Mouse (Mus musculus) liver, embryonic 16.5 days (tissue): ENCODE measurements at regions not wholly inside any gene's neighbourhood (a gene's known extent, or its start where the extent isn't known, plus 50 kb on each side); places are given as distances from the start of the nearest gene placed in this dataset.

Experiments used
- ATAC-seq: fragments of 200-750 bp; cut with Nextera tagmentation; 2 replicates; pipeline ENCODE4 v1.8.0; 2017; ENCODE audit warnings: low read depth, mild to moderate bottlenecking, moderate number of reproducible peaks, moderate library complexity
- H3K27ac ChIP-seq: fragments of 300-500 bp; sonication (generic); 2 replicates; pipeline ENCODE4 v1.5.1; 2014; ENCODE audit warnings: mild to moderate bottlenecking, low read length
- H3K27me3 ChIP-seq: fragments of 300-500 bp; sonication (generic); 2 replicates; pipeline ENCODE4 v1.6.1; 2014; ENCODE audit warnings: low read depth, low read length, mixed read lengths; ENCODE audit not compliant: control insufficient read depth, insufficient read depth
- H3K36me3 ChIP-seq: fragments of 300-500 bp; sonication (generic); 2 replicates; pipeline ENCODE4 v1.6.1; 2014; ENCODE audit warnings: mild to moderate bottlenecking; ENCODE audit not compliant: control insufficient read depth, insufficient read depth
- H3K4me1 ChIP-seq: fragments of 300-500 bp; sonication (generic); 2 replicates; pipeline ENCODE4 v1.6.1; 2014; ENCODE audit warnings: low read depth, low read length, mixed read lengths; ENCODE audit not compliant: control insufficient read depth
- H3K4me2 ChIP-seq: fragments of 300-500 bp; sonication (generic); 2 replicates; pipeline ENCODE4 v1.6.1; 2014; ENCODE audit warnings: low read depth, low read length, mixed read lengths
- H3K4me3 ChIP-seq: fragments of 300-500 bp; sonication (generic); 2 replicates; pipeline ENCODE4 v1.5.1; 2014; ENCODE audit warnings: low read depth, mild to moderate bottlenecking, low read length
- H3K9ac ChIP-seq: fragments of 300-500 bp; sonication (generic); 2 replicates; pipeline ENCODE4 v1.6.1; 2014; ENCODE audit warnings: low read depth, low read length
- H3K9me3 ChIP-seq: fragments of 300-500 bp; sonication (generic); replicated peaks from 2 replicates; pipeline ENCODE4 v1.6.1; 2016; ENCODE audit warnings: low read length; ENCODE audit not compliant: control insufficient read depth
- WGBS: fragments of 180-500 bp; shearing (Covaris S2); extraction: QIAGEN DNeasy Blood & Tissue Kit; methylation state at CpG from one replicate; pipeline ENCODE4 v1.1.7; 2014; ENCODE audit not compliant: insufficient replicate concordance; 5-methylcytosine and 5-hydroxymethylcytosine counted together

DNA sequence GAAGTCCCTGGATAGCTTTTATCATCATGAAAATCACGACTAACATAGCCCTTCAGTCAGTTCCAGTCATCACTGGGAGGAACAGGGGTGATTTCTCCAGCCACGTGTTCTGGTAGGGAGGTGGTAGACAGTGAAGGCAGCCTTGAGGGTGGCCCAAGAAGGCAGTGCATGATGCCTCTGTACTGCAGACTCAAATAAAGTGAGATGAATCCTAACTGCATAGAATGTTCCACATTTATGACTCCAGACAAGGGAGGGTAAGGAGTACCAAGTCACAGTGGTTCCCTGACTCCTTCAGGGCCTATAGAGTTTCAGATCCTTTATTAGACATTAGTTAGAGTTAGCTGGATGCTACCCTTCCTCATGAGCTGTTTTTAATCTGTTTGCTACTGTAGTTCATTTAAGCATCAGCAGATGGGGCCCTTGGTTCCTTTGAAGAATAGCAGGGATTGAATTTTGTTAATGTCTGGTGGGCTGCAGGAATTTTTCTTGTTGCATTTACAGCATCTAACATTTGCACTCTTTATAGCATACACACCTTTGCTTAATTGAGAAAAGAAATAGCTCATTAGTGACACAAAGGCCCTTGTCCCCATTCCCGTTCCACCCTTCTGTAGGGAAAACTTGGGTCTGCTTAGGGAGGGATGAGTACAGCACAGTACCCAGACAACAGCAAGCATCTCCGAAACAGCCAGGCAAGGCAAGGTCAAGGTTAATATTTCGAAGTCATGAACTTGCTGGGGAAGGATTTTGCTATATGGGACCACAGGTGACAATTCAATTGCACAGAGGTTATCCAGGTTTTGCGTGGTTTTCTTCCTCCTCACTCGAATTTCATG is 359.0 kb upstream of the Pkn2 start:
- Histone ChIP-seq H3K9me3 (no peaks in the 10 kb centered on the region), H3K9ac (no peak overlapping the region), H3K27me3 (no peaks in the 10 kb centered on the region), H3K4me2 (no peak overlapping the region), H3K27ac (no peak overlapping the region), H3K4me1 (no peaks in the 10 kb centered on the region), H3K4me3 (no peak overlapping the region), H3K36me3 (no peaks in the 10 kb centered on the region)
- no peak for ATAC-seq
- 50% methylated on average over 7 of the region's 7 CpGs for WGBS

GRCm38 (mm10) chr3:143238546-143238945 is 356.7 kb upstream of the Pkn2 start:
- H3K27ac ChIP-seq, result no peak overlapping the region
- H3K36me3 ChIP-seq, result no peaks in the 10 kb centered on the region
- no peak overlapping the region for H3K4me2 ChIP-seq
- WGBS, result 59% methylated on average over 6 of the region's 6 CpGs
- ATAC-seq, result no peak
- H3K9me3 ChIP-seq, result no peaks in the 10 kb centered on the region
- no peak overlapping the region for H3K4me3 ChIP-seq
- H3K4me1 ChIP-seq, result no peaks in the 10 kb centered on the region
- H3K27me3 ChIP-seq, result no peaks in the 10 kb centered on the region
- H3K9ac ChIP-seq, result no peak overlapping the region

- Histone ChIP-seq H3K4me2 (no peak overlapping the region), H3K4me1 (no peaks in the 10 kb centered on the region), H3K27ac (no peak overlapping the region), H3K27me3 (no peaks in the 10 kb centered on the region), H3K9me3 (no peaks in the 10 kb centered on the region; the same call in 1 of the 2 replicates), H3K36me3 (no peaks in the 10 kb centered on the region), H3K9ac (no peak overlapping the region), H3K4me3 (no peak overlapping the region)
- 64% methylated on average over 6 of the region's 6 CpGs for WGBS
- ATAC-seq, result no peak
These were observed 342.4 kb upstream of the Pkn2 start for GRCm38 (mm10) chr3:143223999-143224729.

- Histone ChIP-seq H3K4me2 (no peak overlapping the region), H3K9me3 (no peaks in the 10 kb centered on the region), H3K9ac (no peak overlapping the region), H3K27ac (no peak overlapping the region), H3K36me3 (no peaks in the 10 kb centered on the region), H3K27me3 (no peaks in the 10 kb centered on the region), H3K4me3 (no peak overlapping the region), H3K4me1 (no peaks in the 10 kb centered on the region)
- WGBS, result 63% methylated on average over 6 of the region's 6 CpGs
- ATAC-seq, result no peak
These were observed 311.6 kb upstream of the Pkn2 start for GRCm38 (mm10) chr3:143193263-143193970.

DNA sequence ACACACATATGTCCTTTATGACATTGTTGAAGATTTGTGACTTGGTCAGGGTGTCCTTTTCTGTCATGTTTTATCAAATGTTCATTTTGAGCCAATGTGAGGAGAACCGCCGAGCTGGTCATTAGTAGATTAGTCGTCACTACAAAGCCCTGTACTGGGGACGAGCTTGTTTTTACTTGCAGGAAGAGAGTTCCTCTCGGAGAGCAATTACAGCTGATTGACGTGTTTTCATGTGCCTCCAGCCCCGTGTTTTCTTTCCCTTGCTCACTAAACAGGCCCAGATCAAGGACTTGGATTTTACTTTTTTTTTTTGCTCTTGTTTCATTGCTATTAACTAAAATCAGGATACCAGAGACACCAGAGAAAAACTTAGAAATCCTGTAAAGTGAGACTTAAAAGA is 307.1 kb upstream of the Pkn2 start:
- no peak overlapping the region for H3K4me3 ChIP-seq
- no peaks in the 10 kb centered on the region for H3K4me1 ChIP-seq
- 38% methylated on average over 7 of the region's 7 CpGs for WGBS
- H3K4me2 ChIP-seq, result no peak overlapping the region
- H3K36me3 ChIP-seq, result no peaks in the 10 kb centered on the region
- no peaks in the 10 kb centered on the region for H3K9me3 ChIP-seq
- H3K27ac ChIP-seq, result no peak overlapping the region
- no peak overlapping the region for H3K9ac ChIP-seq
- ATAC-seq, result no peak
- H3K27me3 ChIP-seq, result no peaks in the 10 kb centered on the region

- H3K4me1 ChIP-seq, result no peaks in the 10 kb centered on the region
- no peaks in the 10 kb centered on the region for H3K27me3 ChIP-seq
- H3K27ac ChIP-seq, result no peak overlapping the region
- H3K4me2 ChIP-seq, result no peak overlapping the region
- H3K9me3 ChIP-seq, result no peaks in the 10 kb centered on the region
- no peak for ATAC-seq
- no peak overlapping the region for H3K9ac ChIP-seq
- 59% methylated on average over 4 of the region's 4 CpGs for WGBS
- H3K4me3 ChIP-seq, result no peak overlapping the region
- H3K36me3 ChIP-seq, result no peaks in the 10 kb centered on the region
These were observed 292.2 kb upstream of the Pkn2 start for GRCm38 (mm10) chr3:143173971-143174370.

- Histone ChIP-seq H3K4me2 (no peak overlapping the region), H3K9me3 (no peaks in the 10 kb centered on the region), H3K4me1 (no peaks in the 10 kb centered on the region), H3K36me3 (no peaks in the 10 kb centered on the region), H3K27ac (no peak overlapping the region), H3K27me3 (no peaks in the 10 kb centered on the region), H3K9ac (no peak overlapping the region), H3K4me3 (no peak overlapping the region)
- 66% methylated on average over 1 of the region's 1 CpGs for WGBS
- ATAC-seq, result no peak
These were observed 280.6 kb upstream of the Pkn2 start for GRCm38 (mm10) chr3:143162444-143162843.

DNA sequence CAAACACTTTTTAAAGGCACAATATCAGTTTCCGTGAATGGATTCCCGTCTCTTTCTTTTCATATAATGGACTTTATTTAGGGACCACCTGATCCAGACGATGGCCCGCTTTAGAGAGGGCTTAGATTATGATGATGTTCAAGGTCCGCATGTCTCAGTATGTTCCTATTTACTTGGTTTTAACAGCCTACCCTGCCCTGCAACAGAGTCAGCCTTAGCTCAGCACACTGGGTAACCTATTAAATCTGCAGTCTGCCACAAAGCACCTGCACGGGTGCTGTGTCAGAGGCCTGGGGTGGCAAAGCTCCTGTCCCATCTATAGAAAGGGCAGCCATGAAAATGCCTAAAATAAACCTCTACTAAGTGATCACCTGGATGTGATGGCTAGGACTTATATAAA is 280.2 kb upstream of the Pkn2 start:
- Histone ChIP-seq H3K27ac (no peak overlapping the region), H3K4me1 (no peaks in the 10 kb centered on the region), H3K27me3 (no peaks in the 10 kb centered on the region), H3K9ac (no peak overlapping the region), H3K4me2 (no peak overlapping the region), H3K9me3 (no peaks in the 10 kb centered on the region), H3K4me3 (no peak overlapping the region), H3K36me3 (no peaks in the 10 kb centered on the region)
- ATAC-seq, result no peak
- WGBS, result 64% methylated on average over 6 of the region's 6 CpGs

DNA sequence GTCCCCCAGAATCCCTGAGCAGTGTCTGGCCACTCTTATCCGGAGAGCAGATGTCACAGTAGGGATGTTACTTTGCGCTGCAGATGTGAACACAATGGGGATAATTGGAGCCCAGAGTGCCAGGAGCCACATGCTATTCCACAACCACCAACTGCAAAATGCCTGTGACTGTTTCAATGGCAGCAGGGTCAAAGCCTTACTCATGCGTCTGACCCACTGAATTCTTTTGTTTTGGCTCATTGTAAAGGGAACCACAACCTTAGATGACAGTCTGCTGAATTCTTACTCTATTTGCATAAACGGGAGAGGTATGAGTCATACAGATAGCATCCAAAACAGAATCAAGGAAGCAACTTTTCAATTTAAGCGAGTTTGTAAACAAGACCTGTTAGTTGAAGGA is 276.8 kb upstream of the Pkn2 start:
- Histone ChIP-seq H3K4me1 (no peaks in the 10 kb centered on the region), H3K27me3 (no peaks in the 10 kb centered on the region), H3K4me2 (no peak overlapping the region), H3K9ac (no peak overlapping the region), H3K27ac (no peak overlapping the region), H3K36me3 (no peaks in the 10 kb centered on the region), H3K9me3 (no peaks in the 10 kb centered on the region), H3K4me3 (no peak overlapping the region)
- no peak for ATAC-seq
- 29% methylated on average over 5 of the region's 5 CpGs for WGBS
